Mouse (Mus musculus) right cerebral cortex, postnatal 10 days (tissue): ENCODE data around the gene Amigo3.
"Not testable (repeated sequence)": the region's sequence is repeated elsewhere in the genome, so short reads cannot be mapped to it uniquely, and the experiment has no call there.

Experiments
- DNase-seq, 2 experiments: peaks; one replicate each; pipeline ENCODE4 v3.0.0; 2021; ENCODE audit warnings: low spot score in 2 of 2

Gene Amigo3

DNA sequence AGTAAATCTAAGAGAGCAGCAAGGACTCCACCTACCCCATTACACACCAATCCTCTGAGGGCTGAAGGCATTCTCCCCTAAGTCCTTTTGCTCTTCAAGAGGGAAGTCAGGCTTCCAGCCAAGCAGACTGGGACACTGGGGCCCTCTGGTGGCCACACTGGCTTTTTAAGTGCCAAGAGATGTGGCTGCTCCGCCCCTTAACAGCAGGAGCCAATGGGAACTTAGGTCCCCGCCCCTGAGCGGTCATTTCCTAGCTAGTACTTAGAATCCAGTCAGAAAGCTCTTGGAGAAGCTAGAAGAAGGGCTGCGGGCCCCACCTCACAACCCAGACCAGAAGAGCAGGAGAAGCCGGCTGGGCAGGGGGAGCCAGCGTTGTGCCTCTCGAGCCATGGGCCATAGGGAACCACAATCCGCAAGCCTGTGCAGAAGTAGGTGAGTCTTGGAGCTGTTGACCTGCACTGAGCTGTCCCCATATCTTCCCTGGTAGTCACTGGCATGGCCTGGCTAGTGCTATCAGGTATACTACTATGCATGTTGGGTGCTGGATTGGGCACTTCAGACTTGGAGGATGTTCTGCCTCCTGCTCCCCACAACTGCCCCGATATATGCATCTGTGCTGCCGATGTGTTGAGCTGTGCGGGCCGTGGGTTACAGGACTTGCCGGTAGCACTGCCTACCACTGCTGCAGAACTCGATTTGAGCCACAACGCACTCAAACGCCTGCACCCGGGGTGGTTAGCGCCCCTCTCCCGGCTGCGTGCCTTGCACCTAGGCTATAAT is at the start of gene Amigo3:
Gene Amigo3, plus strand, starts transcription at position 275 of the 780 bp plus-strand sequence.
- peak; percentile 97 for DNase-seq

DNA sequence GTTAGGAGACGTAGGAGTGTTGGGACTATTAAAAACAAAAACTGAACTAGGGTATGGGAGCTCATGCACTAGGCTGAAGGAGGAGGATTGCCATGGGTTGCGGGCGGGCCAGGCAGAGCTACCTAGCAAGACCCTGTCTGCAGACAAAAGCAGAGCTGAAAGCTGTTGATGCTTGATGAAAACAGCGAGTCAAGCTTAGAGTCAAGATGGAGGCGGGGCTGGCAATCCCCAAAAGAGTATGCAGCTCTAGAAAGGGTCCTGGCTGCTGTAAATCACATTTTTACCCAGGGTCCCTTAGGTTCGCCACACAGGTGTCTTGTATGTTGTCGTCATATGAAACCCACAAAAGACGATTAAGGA is 49.4 kb upstream of the Amigo3 start:
- no peak for DNase-seq

DNA sequence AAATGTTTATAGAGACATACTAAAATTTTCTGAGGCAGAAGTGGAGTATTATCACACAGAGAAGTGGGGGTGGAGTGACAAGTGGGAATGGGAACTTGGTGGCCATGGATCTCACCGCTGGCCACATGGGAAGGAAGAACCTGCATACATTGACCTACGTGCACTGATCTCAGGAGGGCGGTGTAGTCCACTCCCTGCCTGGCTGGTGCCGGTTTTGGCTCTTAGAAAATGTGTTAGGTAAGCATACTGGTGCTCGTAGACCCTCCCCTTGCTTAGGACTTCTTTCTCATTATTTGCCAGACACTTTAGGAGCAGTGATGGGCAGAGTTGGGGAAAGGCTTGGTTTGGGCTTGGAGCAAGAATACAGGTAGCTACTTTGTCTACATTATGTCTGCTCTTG is 44.9 kb upstream of the Amigo3 start:
- DNase-seq: no peak

DNA sequence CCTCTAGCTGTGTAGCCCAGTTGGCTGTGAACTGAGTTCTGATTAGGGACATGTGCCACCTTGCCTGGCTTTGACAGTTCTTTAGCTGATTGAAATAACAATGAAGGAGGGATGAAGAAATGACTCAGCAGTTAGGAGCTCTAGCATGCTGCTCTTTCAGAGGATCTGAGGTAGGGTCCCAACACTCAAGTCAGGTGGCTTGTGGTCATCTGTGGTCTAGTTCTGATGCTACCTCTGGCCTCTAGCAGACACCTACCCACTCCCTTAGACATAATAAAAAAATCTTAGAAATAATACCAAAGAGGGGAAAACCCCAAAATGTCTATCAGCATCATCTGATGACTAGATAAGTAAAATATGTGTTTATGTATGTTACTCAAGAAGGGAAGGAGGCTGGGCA is 42.6 kb upstream of the Amigo3 start:
- DNase-seq: no peak

DNA sequence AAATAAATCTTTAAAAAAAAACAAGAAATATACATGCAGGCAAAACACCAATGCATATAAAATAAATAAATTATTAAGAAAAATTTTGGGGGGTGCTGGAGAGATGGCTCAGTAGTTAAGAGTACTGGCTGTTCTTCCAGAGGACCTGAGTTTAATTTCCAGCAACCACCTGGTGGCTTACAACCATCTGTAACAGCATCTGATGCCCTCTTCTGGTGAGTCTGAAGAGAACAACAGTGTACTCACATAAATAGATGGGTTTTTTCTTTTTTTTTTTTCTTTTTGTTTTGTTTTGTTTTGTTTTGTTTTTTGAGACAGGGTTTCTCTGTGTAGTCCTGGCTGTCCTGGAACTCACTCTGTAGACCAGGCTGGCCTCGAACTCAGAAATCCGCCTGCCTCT is 39.4 kb upstream of the Amigo3 start:
- DNase-seq: not testable (repeated sequence)

DNA sequence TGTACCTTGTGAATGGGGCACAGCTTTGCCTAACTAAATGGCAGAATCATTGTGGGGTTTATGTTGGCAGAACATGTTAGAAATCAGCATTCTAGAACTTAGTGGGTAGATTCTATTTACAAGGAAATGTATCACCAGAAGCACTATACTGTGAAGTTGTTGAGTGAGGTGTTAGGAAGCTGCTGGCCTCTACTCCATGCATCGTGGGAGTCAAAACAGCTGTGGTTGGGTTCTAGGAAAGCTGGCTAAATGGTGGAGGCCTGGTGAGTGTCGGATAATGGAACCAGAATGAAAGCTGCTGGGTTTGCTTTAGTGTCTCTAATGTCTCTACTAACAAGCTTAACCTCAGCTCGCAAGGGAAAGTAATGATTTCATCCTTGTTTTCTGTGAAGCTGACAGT is 35.8 kb upstream of the Amigo3 start:
- DNase-seq: no peak

DNA sequence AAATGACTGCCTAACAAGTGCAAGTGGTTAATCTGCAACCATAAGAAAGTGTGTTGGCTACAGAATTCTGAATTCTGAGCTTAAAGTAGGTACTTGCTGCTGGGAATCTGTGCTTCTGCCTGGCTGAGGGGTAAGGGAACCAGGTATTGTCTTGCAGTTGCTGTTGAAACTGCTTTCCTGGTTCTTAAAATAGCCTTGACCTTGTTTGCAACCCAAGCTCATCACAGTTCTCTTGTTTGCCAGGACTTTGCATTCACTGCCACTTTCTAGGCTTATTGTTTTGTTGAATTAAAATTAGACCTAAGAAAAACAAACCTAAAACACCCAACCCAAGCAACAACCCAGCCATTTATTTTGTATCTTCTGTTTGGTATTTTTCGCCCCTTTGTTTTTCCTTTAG is 32.2 kb upstream of the Amigo3 start:
- no peak for DNase-seq

DNA sequence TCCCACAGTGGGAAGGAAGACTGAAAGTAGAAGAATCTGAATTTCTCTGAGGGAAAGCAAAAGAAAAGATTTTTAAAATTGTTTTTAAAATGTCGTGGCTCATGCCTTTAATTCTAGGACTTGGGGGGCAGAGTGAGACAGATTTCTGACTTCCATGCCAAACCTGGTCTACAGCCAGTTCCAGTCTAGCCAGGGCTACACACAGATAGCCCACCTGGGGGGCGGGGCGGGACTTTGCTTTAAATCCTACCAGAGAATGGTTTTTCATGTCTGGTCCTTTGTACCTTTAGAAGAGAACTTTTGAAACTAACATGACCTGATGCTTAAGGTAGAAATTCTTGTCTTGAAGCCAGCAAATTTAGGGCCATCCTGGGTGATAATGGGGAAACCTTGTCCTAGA is 29.7 kb upstream of the Amigo3 start:
- no peak for DNase-seq

DNA sequence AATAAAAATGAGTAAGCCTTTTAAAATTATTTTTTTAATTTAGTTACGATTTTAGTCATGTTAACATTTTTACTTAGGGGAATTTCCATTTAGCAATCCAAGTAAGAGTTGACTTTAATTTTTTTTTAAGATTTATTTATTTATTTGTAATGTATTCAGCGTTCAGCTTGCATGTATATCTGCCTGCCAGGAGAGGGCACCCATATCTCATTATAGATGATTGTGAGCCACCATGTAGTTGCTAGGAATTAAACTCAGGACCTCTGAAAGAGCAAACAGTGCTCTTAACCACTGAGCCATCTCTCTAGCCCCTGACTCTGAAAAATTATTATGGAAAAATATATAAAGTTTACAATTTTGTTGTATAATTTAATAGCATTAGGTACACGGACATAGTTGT is 26.4 kb upstream of the Amigo3 start:
- DNase-seq: no peak

DNA sequence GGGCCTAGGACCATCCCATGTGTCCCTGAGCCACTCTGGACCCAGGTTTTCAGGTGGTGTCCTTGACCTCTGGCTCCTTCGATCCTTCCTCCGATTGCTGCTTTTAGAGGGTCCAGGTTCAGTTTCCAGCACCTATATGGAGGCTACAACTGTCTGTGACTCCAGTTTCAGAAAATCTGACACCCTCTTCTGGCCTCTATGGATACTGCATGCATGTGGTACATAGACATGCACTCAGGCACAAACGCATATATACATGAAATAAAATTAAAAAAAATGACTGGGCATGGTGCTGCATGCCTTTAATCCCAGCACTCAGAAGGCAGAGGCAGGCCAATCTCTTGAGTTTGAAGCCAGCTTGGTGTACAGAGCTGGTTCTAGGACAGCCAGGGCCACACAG is 25.1 kb upstream of the Amigo3 start:
- DNase-seq: no peak

DNA sequence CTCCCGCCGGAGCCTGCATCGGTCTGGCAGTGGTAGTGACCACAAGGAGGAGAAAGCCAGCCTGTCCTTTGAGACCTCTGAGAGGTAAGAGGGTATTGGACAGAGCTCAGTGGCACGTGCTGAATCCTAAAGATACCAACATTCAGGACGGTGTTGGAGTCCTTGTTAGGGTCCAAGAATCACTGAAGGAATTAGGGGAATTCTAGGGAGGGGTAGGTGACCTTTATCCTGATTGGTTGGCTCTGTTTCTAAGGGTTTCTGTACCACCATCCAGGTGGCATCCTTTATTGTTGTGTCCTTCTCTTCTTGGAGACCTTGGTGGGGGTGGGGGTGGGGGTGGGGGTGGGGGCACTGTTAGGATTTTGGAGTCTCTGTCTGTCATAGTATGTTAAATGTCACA is 20.8 kb upstream of the Amigo3 start:
- no peak for DNase-seq

DNA sequence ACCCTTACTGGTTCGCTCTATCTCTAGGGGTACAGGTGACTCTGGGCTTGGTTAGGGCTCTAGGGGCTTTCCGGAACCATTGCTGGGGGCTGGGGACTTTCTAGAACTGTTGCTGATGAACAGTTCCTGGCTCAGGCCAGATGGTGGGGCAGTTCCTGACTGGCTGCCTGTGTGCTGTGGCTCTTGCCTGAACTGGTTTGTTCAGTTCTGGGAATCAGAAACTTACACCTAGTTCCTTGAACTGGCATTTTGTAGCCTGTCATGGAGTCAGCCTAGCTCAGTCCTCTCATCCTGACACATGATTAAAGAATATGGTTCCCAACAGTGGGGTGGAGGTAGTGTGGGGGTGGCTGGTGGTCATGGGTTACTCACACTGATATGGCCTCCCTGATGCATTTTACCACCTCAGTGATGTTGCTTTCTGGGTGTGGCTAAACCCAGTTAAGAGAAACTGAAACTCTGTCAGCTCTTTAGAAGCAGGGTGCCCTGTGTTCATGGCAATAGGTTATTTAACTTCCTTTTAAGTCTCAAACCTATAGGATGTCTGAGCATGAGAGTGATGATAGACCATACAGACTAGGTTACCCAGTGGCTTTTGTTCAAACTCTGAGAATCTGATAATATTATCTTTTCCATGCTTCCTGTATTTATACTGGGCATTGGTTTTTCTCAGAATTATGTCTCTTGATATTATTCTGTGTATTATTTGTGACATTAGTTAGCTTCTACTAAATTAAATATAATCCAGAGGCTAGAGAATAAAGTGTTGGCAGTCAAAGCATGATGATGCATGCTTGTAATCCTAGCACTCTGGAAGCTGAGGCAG is 17.4 kb upstream of the Amigo3 start:
- DNase-seq: peak in 1 of 2 experiments; percentile 15

DNA sequence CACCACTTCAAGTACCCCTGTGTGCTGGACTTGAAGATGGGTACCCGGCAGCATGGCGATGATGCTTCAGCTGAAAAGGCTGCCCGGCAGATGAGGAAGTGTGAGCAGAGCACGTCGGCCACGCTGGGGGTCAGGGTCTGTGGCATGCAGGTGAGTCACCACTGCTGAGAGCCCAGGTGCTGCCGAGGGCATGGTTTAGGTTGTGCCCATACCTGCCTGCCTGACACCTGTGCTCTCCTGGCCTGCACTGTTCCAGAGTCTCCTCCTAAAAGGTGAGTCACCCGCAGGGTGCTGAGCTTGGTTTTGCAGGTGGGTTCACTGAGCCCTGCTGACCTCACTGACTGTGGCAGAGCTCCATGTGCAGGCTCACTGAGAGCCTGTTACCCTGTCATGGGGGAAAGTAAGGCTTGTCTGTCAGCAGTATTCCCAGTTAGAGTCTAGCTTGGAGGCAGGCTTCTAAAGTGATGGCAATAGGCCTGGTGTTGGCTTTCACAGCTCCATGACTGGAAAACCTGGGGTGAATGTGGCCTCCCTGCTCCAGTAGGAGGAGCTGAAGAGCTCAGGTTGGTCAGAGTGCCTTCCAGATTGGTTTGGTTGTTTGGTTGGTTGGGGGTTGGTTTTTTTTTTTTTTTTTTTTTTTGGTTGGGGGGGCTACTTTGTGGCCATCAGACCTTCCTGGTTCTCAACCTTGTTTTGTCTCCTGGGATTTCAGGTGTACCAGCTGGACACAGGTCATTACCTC is 8.0 kb upstream of the Amigo3 start:
- no peak for DNase-seq

DNA sequence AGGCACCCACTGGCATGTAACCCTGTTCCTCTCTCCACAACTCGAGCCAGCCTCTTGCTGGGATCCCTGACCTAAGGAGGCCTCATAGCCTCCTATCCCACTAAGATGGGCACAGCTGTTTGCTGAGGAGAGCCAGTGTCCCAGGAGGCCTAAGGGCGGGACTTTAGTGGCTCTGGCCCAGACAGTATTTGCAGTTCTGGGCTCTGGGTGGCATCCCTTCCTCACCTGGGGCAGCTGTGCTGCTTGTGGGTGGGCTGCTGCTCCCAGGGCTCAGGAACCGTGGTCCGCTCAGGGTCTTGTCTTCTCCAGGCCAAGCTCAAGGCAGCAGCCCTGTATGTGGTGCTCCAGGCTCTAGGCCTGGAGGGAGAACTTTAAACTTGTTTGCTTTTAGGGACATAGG is 6.4 kb upstream of the Amigo3 start:
- no peak for DNase-seq

DNA sequence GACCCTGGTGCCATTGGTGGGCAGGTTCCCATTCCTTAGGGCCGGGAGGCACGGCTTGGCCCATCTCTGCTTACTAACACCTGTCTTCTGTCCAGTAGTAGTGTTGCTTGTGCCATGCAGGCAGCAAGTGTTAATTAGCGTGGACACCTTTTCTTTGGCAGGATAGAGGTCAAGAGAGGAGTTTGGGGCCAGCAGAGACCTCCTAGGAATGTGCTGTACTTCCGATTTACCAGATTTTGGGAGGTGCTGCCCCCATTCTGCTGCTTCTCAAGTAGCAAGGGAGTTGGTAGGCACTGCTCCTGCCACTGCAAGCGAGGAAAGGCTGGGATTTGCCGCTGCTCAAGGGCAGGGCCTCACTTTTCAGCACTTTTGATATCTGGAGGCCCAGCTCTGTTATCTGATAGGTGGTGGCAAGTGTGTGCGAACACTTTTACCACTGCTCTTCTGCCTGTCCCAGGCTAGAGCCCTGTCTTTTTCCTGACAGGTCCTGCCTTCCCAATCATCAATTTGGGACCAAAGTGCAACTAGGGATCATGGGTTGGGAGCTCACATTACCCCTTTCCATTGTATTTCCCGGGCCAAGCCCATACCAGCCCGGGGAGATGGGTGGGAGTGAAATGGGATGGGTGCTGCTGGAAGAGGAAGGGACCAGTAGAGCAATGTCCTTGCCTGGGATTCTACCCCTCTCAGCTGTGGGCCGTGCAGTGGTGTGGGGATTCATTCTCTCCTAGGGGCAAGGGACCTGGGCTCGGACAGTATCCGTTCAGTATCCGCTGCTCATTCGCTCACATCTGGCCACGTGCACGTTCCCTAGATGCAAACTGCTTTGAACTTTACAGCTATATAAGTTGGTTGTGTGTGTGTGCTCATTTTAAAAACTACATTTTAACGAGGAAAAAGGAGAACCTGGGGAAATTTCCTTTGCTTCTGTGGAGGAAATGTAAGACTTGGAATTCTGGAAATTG is 5.1 kb upstream of the Amigo3 start:
- DNase-seq: no peak

DNA sequence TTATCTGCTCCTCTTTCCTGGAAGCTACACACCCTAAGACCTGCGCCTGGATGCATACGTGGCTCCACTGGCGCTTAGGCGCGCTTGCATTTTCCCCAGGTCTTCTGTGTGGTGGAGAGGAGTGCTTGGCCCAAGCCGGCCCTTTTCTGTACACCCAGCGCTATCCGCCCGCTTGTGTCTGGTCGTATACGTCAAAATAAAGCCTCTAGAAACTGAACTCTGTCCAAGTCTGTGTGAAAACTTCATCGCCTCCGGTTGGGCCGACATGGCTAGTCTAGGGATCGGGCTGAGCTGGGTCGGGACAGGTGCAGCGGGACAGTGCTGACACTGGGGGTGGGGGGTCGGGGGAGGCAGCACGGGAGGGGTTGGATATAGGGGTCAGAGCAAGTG is 4.4 kb upstream of the Amigo3 start:
- DNase-seq: no peak

DNA sequence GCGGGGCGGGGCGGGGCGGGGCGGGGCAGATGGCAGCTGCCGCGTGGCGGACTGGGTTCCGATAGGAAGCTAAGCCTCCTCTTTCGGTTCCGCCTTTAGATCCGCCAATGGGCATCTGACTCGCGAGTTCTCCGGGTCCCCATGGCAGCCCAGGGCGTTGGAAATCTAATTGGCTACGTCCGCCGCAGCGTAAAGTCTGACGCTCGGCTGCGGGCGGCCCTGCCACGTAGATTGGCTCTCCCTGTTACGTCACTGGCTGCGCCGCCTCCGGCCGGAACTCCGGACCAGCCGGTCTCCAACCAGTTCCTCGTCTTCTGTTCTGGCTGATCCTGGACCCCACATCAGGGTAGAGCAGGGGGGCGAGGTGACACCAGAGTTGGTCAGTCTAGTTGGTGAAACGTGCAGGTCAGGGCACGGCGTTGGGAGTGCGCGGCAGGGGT is 3.9 kb upstream of the Amigo3 start, which contains the start of gene Gmppb:
Gene Gmppb, plus strand, starts transcription at position 227 of the 440 bp plus-strand sequence.
- peak; percentile 98 to 99 for DNase-seq

DNA sequence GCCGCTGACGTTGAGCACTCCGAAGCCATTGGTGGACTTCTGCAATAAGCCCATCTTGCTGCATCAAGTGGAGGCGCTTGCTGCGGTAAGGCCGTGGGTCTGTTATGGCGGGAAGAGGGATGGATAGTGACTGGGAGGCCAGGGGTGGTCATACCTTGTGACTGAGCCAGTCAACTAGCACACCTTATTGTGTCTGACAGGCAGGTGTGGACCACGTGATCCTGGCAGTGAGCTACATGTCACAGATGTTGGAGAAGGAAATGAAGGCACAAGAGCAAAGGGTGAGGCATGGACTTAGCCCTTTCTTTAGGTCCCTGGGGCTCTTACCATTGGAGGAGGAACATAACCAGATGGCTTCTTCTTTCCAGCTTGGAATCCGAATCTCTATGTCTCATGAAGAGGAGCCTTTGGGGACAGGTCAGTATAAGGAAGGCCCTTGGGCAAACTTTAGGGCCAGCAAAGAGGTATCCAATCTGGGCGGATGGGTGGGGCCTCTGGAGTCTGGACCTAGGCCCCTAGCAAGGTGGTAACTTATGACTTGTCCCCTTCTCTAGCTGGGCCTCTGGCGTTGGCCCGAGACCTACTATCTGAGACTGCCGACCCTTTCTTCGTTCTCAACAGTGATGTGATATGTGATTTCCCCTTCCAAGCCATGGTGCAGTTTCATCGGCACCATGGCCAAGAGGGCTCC is 3.3 kb upstream of the Amigo3 start:
- peak in 1 of 2 experiments; percentile 32 for DNase-seq

DNA sequence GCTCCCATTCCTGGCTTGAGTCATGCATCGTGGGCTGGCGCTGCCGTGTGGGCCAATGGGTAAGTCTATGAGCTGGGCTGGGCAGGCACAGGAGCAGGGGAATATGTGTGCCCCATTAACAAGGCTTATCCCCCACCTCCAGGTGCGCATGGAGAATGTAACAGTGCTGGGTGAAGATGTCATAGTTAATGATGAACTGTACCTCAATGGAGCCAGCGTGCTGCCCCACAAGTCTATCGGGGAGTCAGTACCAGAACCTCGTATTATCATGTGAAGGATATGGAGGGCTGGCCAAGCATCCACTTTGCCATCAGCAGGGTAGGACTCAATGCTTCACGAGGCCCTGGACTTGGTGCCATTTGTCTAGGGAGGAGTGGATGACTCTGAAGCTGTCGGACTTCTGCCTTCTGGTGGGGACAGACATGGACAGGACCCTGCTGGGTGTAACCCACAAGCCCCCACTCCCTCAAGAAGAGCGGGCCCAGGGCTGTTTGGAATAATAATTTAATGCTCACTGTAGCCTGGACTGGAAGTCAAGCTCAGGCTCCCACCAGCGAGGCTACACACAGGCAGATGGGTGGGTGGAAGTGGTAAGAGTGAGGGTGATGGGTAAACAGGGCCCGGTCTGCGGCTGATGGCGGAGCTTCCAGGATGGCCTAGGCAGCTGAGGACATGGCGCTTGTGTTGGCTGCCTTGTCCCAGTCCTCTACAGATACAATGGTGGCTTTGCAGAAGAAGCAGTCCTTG is 1.6 kb upstream of the Amigo3 start:
- no peak for DNase-seq

DNA sequence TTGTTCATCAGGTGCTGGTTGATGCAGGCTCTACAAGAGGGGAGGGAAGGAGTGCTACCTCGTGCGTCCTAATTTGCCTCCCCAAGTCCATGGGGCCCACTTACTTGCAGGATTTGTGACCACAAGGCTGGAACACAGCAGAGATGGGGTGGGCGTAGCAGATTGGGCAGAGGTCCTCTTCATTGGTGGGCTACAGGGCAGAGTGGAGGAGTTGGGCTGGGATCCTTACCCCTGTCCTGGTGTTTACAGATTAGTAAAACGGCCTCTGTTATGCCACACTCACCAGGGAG is 1.1 kb upstream of the Amigo3 start:
- no peak for DNase-seq
